Mouse (Mus musculus): Measurements from ENCODE around the gene Gm21637.
"Not testable (repeated sequence)": the region's sequence is repeated elsewhere in the genome, so short reads cannot be mapped to it uniquely, and the experiment has no call there.

Gm21637 gene

GRCm38 (mm10) chrX:31961744-31962143 is at the start of gene Gm21637:
Gene Gm21637 (plus strand): TSS chrX:31962044.
- DNase-seq (ENCODE audit: low read depth, low spot score) = not testable (repeated sequence)
